Mouse (Mus musculus) spleen, postnatal 14 days (tissue): ENCODE results near the gene 9230113P08Rik.
"Not testable (repeated sequence)": the region's sequence is repeated elsewhere in the genome, so short reads cannot be mapped to it uniquely, and the experiment has no call there.

Experiments
- DNase-seq, 2 experiments: peaks; one replicate each; pipeline ENCODE4 v3.0.0; 2021 to 2022; ENCODE audit warnings: low spot score in 2 of 2

Gene 9230113P08Rik

GRCm38 (mm10) chr9:35908123-35908522, at the start of gene 9230113P08Rik:
Gene 9230113P08Rik (plus strand): TSS chr9:35908423.
- not testable (repeated sequence) for DNase-seq

GRCm38 (mm10) chr9:35893112-35893511, 15.1 kb upstream of the 9230113P08Rik start:
- DNase-seq: not testable (repeated sequence)

- DNase-seq: no peak
Observed at GRCm38 (mm10) chr9:35904494-35904893, 3.7 kb upstream of the 9230113P08Rik start.

GRCm38 (mm10) chr9:35930817-35931216, 22.6 kb downstream of the 9230113P08Rik start:
- no peak for DNase-seq
